Mouse (Mus musculus): ENCODE measurements around the gene Map4k2.

DNA sequence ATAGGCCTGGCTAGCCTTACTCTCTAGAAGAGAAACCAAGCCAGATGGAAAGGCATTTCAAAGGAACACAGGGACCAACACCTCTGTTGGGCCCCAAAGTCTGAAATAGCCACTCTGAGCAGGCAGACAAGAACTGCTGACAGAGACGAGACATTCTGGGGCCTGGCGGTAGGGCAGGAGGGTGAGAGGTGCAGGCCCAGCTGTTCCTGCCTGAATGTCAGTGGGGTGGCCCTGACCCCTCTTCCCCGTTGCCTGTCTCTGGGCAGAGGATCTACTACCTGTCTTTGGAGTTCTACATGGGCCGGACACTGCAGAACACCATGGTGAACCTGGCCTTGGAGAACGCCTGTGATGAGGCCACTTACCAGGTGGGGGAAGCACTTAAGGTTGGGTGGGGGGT, 44.5 kb downstream of the Map4k2 start:
- TF ChIP-seq CTCF (IDR thresholded peaks at IDR 0.05; ENCODE audit: low read depth, low read length) (no peak), POLR2A (IDR thresholded peaks at IDR 0.05; ENCODE audit: insufficient read depth, low read length) (no peak), EP300 (IDR thresholded peaks at IDR 0.05; ENCODE audit: insufficient read depth, low read depth, low read length) (no peak)

All from ES-Bruce4 (cell line).